Mouse (Mus musculus): Measurements from ENCODE around the gene Zc3h6. TPM values are rescaled to one million over a fixed set of nuclear protein-coding genes. Genes with fewer than 3 reads are reported as not detected.
A peak's percentile ranks its signal among the peaks of the same experiment; 100 is the strongest.

Zc3h6 gene
- polyA plus RNA-seq, 1 experiment from 2014 or later: 1.3 TPM

DNA sequence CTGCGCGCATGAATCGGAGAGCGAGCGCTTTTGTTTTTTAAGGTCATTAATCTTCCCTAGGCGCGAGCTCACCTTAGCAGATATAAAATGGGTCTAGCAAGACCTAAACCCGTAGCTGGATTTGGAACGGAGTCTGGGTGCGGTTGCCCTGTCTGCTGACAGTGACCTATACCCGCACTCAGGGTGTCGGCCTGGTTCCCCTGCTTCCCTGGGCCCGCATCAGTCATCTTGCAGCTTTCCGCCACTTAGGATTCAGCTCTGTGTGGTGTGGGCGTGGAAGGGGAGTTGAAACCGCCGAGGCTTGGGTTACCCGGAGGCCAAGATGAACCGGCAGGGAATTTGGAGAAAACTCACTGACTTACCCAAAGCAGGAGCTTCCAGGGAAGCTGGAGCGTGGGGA, 99.1 kb downstream of the Zc3h6 start:
- ATAC-seq (replicated peaks; ENCODE audit: extremely low read depth, insufficient read depth, low FRiP score): peak; percentile 73
- Histone ChIP-seq H3K4me1 (ENCODE audit: control insufficient read depth, insufficient read depth, low read length) (peaks cover 9% of the 10 kb centered on the region), H3K4me2 (ENCODE audit: low read depth, low read length) (peak overlapping the region; percentile 71), H3K27ac (ENCODE audit: low read length) (peak overlapping the region; percentile 61), H3K9me3 (replicated peaks; ENCODE audit: control insufficient read depth, low read length) (no peaks in the 10 kb centered on the region), H3K4me3 (ENCODE audit: low read length) (peak overlapping the region; percentile 82), H3K36me3 (ENCODE audit: control insufficient read depth, insufficient read depth) (peaks cover 3% of the 10 kb centered on the region; the same call in 1 of the 2 replicates), H3K9ac (ENCODE audit: low read length) (peak overlapping the region; percentile 88), H3K27me3 (ENCODE audit: control insufficient read depth, insufficient read depth, low read length) (no peaks in the 10 kb centered on the region)
- under 1% methylated on average over 20 of the region's 20 CpGs for WGBS

Small RNA genes within 50 kb of the gene (microRNA-seq; reads per million reads assigned to microRNA genes)
- not detected for gene Gm22859

Other genes with a start within 250 kb of the Zc3h6 start
- 25.3 and 28.5 TPM in 2 replicates for gene Tmem87b, start 149.3 kb upstream of the Zc3h6 start, polyA plus RNA-seq (2015; fragmentation: Nextera tagmentation; extraction: Ambion mirVana)
- 1.6 TPM in 2 replicates for gene Fbln7, start 104.4 kb upstream of the Zc3h6 start, polyA plus RNA-seq (2015; fragmentation: Nextera tagmentation; extraction: Ambion mirVana)
- gene Zc3h8, start 23.3 kb upstream of the Zc3h6 start, polyA plus RNA-seq (2015; fragmentation: Nextera tagmentation; extraction: Ambion mirVana): 5.2 and 5.5 TPM in 2 replicates
- 8.6 and 10.6 TPM in 2 replicates for gene Gm10762, start 323 bp downstream of the Zc3h6 start, polyA plus RNA-seq (2015; fragmentation: Nextera tagmentation; extraction: Ambion mirVana)
- gene Vinac1, start 80.8 kb downstream of the Zc3h6 start, polyA plus RNA-seq (2015; fragmentation: Nextera tagmentation; extraction: Ambion mirVana): 0.09 and 0.10 TPM in 2 replicates
- 7.0 and 8.4 TPM in 2 replicates for gene Ttl, start 98.5 kb downstream of the Zc3h6 start, polyA plus RNA-seq (2015; fragmentation: Nextera tagmentation; extraction: Ambion mirVana)
- gene Polr1b, start 133.6 kb downstream of the Zc3h6 start, polyA plus RNA-seq (2015; fragmentation: Nextera tagmentation; extraction: Ambion mirVana): 15.2 and 16.0 TPM in 2 replicates
- 17.6 and 18.2 TPM in 2 replicates for gene Chchd5, start 162.3 kb downstream of the Zc3h6 start, polyA plus RNA-seq (2015; fragmentation: Nextera tagmentation; extraction: Ambion mirVana)
- 20.5 and 21.1 TPM in 2 replicates for gene Slc20a1, start 231.4 kb downstream of the Zc3h6 start, polyA plus RNA-seq (2015; fragmentation: Nextera tagmentation; extraction: Ambion mirVana)